Mouse (Mus musculus): ENCODE data around the gene Tmem9b.

GRCm38 (mm10) chr7:109741703-109742102 is 11.0 kb downstream of the Tmem9b start:
- TF ChIP-seq POLR2A (IDR thresholded peaks at IDR 0.05; ENCODE audit: control insufficient read depth, low read depth, low read length): no peak
- TF ChIP-seq CTCF (IDR thresholded peaks at IDR 0.05; ENCODE audit: control insufficient read depth, insufficient read depth, insufficient replicate concordance, low read depth, low read length): no peak
